Mouse (Mus musculus) CH12.LX (cell line): ENCODE data around the gene Scg5.

ENCODE experiments used
- GABPA ChIP-seq: IDR thresholded peaks from 2 replicates; pipeline ENCODE4 v1.6.1; 2012; ENCODE audit warnings: low read depth, low read length, improper control_type of control experiment, inconsistent platforms; ENCODE audit not compliant: insufficient replicate concordance
- IRF4 ChIP-seq: IDR thresholded peaks from 2 replicates; pipeline ENCODE4 v1.6.1; 2014; ENCODE audit warnings: low read depth, mild to moderate bottlenecking, inconsistent platforms, low read length, improper control_type of control experiment

DNA sequence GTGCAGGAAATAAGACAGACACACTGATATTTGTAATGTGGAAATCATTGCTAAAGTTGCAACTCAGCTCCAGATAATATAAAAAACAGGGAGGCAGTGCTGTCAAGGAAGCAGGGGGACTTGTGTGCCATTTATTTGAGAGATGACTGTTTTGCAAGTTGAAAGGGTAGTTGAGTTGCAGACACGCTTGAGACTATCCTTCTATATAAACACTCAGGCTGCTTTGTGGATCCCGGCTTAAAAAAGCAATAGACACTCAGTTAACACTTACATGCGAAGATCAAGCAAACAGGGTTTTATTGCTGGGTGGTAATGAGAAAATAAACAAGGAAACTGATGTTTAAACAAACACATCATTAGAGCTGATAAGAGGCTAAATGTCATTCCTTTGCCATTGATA lies 44.1 kb downstream of the Scg5 start:
- TF ChIP-seq IRF4 (no peak), GABPA (no peak)
